Mouse (Mus musculus): ENCODE results near the gene Klhl20. TPM values are rescaled to one million over a fixed set of nuclear protein-coding genes. Genes with fewer than 3 reads are reported as not detected.
"Not testable (repeated sequence)": the region's sequence is repeated elsewhere in the genome, so short reads cannot be mapped to it uniquely, and the experiment has no call there.

The Klhl20 gene
- polyA plus RNA-seq (2015; fragmentation: Nextera tagmentation; extraction: Ambion mirVana): 11.4 and 12.0 TPM in 2 replicates

DNA sequence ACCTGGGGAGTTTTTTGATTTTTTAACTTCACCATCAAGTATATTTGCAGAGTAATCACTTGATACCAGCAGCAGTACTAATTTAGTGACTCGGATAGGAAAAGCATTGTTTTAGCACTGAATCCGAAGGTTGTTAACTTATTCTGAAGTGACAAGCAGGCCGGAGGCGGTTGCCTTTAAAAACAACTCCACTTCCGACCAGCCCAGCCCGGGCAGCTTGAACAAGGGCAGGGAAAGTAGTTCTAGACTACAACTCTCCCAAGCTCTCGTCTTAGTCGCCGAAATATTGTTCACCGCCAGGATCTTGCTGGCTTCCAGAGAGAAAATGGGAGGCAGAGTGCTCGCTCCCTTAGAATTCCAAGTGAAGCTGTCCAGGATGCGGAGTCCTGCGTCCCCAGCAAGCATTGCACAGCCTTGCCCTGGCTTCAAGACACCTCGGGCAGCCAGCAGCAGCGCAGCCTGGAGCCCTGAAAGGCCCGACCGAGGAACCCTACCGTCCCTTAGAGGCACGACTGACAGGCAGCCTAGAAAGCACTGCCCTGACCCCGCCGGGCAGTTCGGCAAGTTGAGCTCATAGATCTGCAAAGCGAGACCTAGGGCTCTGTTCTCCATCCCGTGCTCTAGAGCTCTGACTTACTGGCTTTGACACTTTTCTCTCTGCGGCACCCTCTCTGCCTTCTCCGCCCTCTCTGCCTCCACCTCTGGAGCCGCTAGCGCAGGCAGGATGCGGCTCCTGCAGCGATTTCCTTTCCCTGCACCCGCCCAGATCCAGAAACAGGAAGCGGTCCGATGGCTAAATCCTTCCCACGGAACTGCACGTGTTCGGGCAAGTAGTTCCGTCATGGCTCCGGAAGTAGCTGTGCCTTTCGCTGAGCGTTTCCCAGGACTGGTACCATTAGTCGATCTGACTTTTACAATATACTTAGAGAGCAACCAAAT, at the start of gene Klhl20:
Klhl20 (minus strand) TSS at position 786 of the 939 bp plus-strand sequence.
- Histone ChIP-seq H3K9ac (peak within 1 kb of the TSS; percentile 81), H3K9me3 (no peaks in the 10 kb centered on the region), H3K4me1 (replicated peaks) (no peaks in the 10 kb centered on the region), H3K36me3 (no peaks in the 10 kb centered on the region), H3K4me2 (replicated peaks) (peak within 1 kb of the TSS; percentile 67), H3K4me3 (replicated peaks) (peak within 1 kb of the TSS; percentile 73), H3K27ac (peak within 1 kb of the TSS; percentile 86), H3K27me3 (replicated peaks) (no peaks in the 10 kb centered on the region)
- ATAC-seq: peak; percentile 98
- WGBS: under 1% methylated on average over 41 of the region's 41 CpGs

DNA sequence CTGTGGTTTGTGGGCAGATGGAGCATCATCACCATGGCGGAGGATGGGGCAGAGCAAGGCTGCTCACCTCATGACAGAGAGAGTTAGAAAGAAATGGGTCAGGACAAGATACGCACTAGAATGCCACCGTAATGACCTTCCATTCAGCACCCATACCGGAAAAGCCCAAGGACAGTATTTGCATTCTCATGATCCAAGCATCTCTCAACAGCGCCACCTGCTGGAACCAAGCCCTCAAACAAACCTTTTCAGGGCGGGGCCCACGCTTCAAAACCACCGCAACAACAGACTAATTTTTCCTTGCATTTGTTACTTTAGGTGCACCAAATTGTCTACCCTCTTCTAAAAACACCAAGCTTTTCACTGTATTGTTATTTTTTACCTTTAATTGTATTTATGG, 49.4 kb upstream of the Klhl20 start:
- no peak overlapping the region for H3K9ac ChIP-seq
- no peak for ATAC-seq
- WGBS: 59% methylated on average over 8 of the region's 8 CpGs
- no peak overlapping the region for H3K27ac ChIP-seq
- H3K4me3 ChIP-seq (replicated peaks): no peak overlapping the region
- H3K4me1 ChIP-seq (replicated peaks): no peaks in the 10 kb centered on the region
- no peaks in the 10 kb centered on the region for H3K27me3 ChIP-seq (replicated peaks)
- no peaks in the 10 kb centered on the region for H3K9me3 ChIP-seq
- H3K36me3 ChIP-seq: no peaks in the 10 kb centered on the region
- no peak overlapping the region for H3K4me2 ChIP-seq (replicated peaks)

- no peak overlapping the region for H3K27ac ChIP-seq
- peak overlapping the region; percentile 92 for H3K4me2 ChIP-seq (replicated peaks)
- peak overlapping the region; percentile 53 for H3K4me3 ChIP-seq (replicated peaks)
- no peaks in the 10 kb centered on the region for H3K9me3 ChIP-seq
- peak overlapping the region; percentile 51 for H3K9ac ChIP-seq
- H3K36me3 ChIP-seq: no peaks in the 10 kb centered on the region
- ATAC-seq: peak; percentile 97
- WGBS: under 1% methylated on average over 40 of the region's 40 CpGs
- H3K27me3 ChIP-seq (replicated peaks): peaks cover 6% of the 10 kb centered on the region; the same call in 1 of the 2 replicates
- H3K4me1 ChIP-seq (replicated peaks): no peaks in the 10 kb centered on the region
Observed at GRCm38 (mm10) chr1:161170651-161171050, 39.3 kb upstream of the Klhl20 start.

GRCm38 (mm10) chr1:161160266-161160665, 29.0 kb upstream of the Klhl20 start:
- ATAC-seq: no peak
- H3K9me3 ChIP-seq: no peaks in the 10 kb centered on the region
- H3K27ac ChIP-seq: no peak overlapping the region
- no peaks in the 10 kb centered on the region for H3K36me3 ChIP-seq
- no peak overlapping the region for H3K4me3 ChIP-seq (replicated peaks)
- H3K4me1 ChIP-seq (replicated peaks): no peaks in the 10 kb centered on the region
- H3K27me3 ChIP-seq (replicated peaks): no peaks in the 10 kb centered on the region
- no peak overlapping the region for H3K9ac ChIP-seq
- 51% methylated on average over 4 of the region's 4 CpGs for WGBS
- no peak overlapping the region for H3K4me2 ChIP-seq (replicated peaks)

GRCm38 (mm10) chr1:161159214-161159613, 27.9 kb upstream of the Klhl20 start, which contains the start of gene Tex50:
Tex50 (minus strand) TSS chr1:161159314.
- Histone ChIP-seq H3K27ac (no peak within 1 kb of the TSS), H3K9me3 (no peaks in the 10 kb centered on the region), H3K4me1 (replicated peaks) (no peaks in the 10 kb centered on the region), H3K27me3 (replicated peaks) (no peaks in the 10 kb centered on the region), H3K36me3 (no peaks in the 10 kb centered on the region), H3K9ac (no peak within 1 kb of the TSS), H3K4me2 (replicated peaks) (no peak within 1 kb of the TSS), H3K4me3 (replicated peaks) (no peak within 1 kb of the TSS)
- WGBS: 82% methylated on average over 3 of the region's 3 CpGs
- ATAC-seq: no peak

- H3K9me3 ChIP-seq: no peaks in the 10 kb centered on the region
- H3K27ac ChIP-seq: no peak overlapping the region
- 86% methylated on average over 10 of the region's 10 CpGs for WGBS
- H3K4me3 ChIP-seq (replicated peaks): no peak overlapping the region
- H3K27me3 ChIP-seq (replicated peaks): no peaks in the 10 kb centered on the region
- no peak overlapping the region for H3K4me2 ChIP-seq (replicated peaks)
- H3K9ac ChIP-seq: no peak overlapping the region
- H3K4me1 ChIP-seq (replicated peaks): no peaks in the 10 kb centered on the region
- H3K36me3 ChIP-seq: no peaks in the 10 kb centered on the region
- ATAC-seq: no peak
Observed at GRCm38 (mm10) chr1:161156546-161156945, 25.2 kb upstream of the Klhl20 start.

GRCm38 (mm10) chr1:161151098-161151497, 19.8 kb upstream of the Klhl20 start:
- H3K4me1 ChIP-seq (replicated peaks): no peaks in the 10 kb centered on the region
- H3K36me3 ChIP-seq: no peaks in the 10 kb centered on the region
- H3K9me3 ChIP-seq: no peaks in the 10 kb centered on the region
- 74% methylated on average over 6 of the region's 6 CpGs for WGBS
- H3K4me2 ChIP-seq (replicated peaks): no peak overlapping the region
- H3K9ac ChIP-seq: no peak overlapping the region
- no peak overlapping the region for H3K4me3 ChIP-seq (replicated peaks)
- no peak for ATAC-seq
- H3K27ac ChIP-seq: no peak overlapping the region
- no peaks in the 10 kb centered on the region for H3K27me3 ChIP-seq (replicated peaks)

DNA sequence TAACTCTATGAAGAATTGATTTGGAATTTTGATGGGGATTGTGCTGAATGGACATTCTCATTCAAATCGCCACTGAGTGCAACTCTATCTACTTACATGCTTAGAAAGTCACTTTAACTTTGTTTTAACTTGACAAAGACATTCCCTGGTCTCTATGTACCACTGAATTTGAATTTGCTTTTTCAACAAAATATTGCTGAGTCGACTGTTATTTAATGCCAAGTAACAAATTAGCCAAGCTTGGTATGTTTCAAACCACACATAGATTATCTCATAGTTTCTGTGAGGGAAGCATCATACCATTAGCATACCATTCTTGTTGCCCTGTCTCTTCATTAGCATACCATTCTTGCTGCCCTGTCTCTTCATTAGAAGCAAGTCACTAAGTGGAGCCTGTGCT, 16.6 kb upstream of the Klhl20 start:
- no peaks in the 10 kb centered on the region for H3K9me3 ChIP-seq
- 78% methylated on average over 2 of the region's 2 CpGs for WGBS

DNA sequence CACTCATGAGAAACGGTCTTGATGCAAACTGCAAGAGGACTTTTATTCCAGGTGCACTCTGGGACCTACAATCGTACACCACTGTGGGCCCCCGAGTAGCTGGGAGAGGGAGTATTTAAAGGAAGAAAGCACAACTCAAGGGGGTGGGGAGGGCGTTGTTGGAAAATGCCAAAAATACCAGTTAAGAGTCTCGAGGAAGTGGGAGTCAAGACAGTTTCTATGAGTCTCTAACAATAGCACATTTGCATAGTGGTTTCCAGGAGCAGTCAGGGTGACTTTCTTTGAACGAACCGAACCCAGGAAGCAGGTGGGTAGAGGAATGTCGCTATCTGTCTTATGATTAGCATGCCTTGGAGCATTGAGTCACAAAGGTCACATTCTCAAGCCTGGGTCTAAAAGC, 14.3 kb upstream of the Klhl20 start:
- H3K9me3 ChIP-seq; H3K9ac ChIP-seq; H3K27me3 ChIP-seq (replicated peaks); H3K36me3 ChIP-seq; H3K4me3 ChIP-seq (replicated peaks); ATAC-seq; H3K27ac ChIP-seq; H3K4me2 ChIP-seq (replicated peaks); H3K4me1 ChIP-seq (replicated peaks): not testable (repeated sequence)
- WGBS: 79% methylated on average over 8 of the region's 8 CpGs

More for the DNA sequence above, 16.6 kb upstream of the Klhl20 start:
- H3K4me1 ChIP-seq (replicated peaks): no peaks in the 10 kb centered on the region
- no peaks in the 10 kb centered on the region for H3K36me3 ChIP-seq
- no peak overlapping the region for H3K4me3 ChIP-seq (replicated peaks)
- H3K27ac ChIP-seq: no peak overlapping the region
- ATAC-seq: no peak
- H3K9ac ChIP-seq: no peak overlapping the region
- H3K4me2 ChIP-seq (replicated peaks): no peak overlapping the region
- H3K27me3 ChIP-seq (replicated peaks): no peaks in the 10 kb centered on the region

- no peak overlapping the region for H3K4me3 ChIP-seq (replicated peaks)
- no peak for ATAC-seq
Observed at GRCm38 (mm10) chr1:161143216-161143615, 11.9 kb upstream of the Klhl20 start.

GRCm38 (mm10) chr1:161142531-161143159, 11.3 kb upstream of the Klhl20 start, which contains the start of gene Ankrd45:
Ankrd45 (plus strand) TSS chr1:161142691.
- Histone ChIP-seq H3K4me1 (replicated peaks) (0 out of 2 replicates have a peak, but pooled peaks cover 3% of the 10 kb centered on the region), H3K9ac (peak within 1 kb of the TSS; percentile 33; the same call in 1 of the 2 replicates), H3K9me3 (no peaks in the 10 kb centered on the region), H3K27me3 (replicated peaks) (no peaks in the 10 kb centered on the region), H3K36me3 (no peaks in the 10 kb centered on the region), H3K4me3 (replicated peaks) (peak within 1 kb of the TSS; percentile 37), H3K4me2 (replicated peaks) (peak within 1 kb of the TSS; percentile 81), H3K27ac (no peak within 1 kb of the TSS)
- WGBS: 5% methylated on average over 33 of the region's 33 CpGs
- peak; percentile 93 for ATAC-seq

More at GRCm38 (mm10) chr1:161143216-161143615, 11.9 kb upstream of the Klhl20 start:
- Histone ChIP-seq H3K9ac (no peak overlapping the region), H3K27ac (no peak overlapping the region), H3K9me3 (no peaks in the 10 kb centered on the region), H3K4me1 (replicated peaks) (0 out of 2 replicates have a peak, but pooled peaks cover 3% of the 10 kb centered on the region), H3K36me3 (no peaks in the 10 kb centered on the region), H3K27me3 (replicated peaks) (no peaks in the 10 kb centered on the region), H3K4me2 (replicated peaks) (no peak overlapping the region)
- WGBS: 90% methylated on average over 7 of the region's 7 CpGs

GRCm38 (mm10) chr1:161140026-161140762, 8.9 kb upstream of the Klhl20 start:
- 0 out of 2 replicates have a peak, but pooled peaks cover 3% of the 10 kb centered on the region for H3K4me1 ChIP-seq (replicated peaks)
- no peak overlapping the region for H3K27ac ChIP-seq
- no peaks in the 10 kb centered on the region for H3K9me3 ChIP-seq
- no peak overlapping the region for H3K4me3 ChIP-seq (replicated peaks)
- no peak overlapping the region for H3K4me2 ChIP-seq (replicated peaks)
- H3K36me3 ChIP-seq: no peaks in the 10 kb centered on the region
- no peak for ATAC-seq
- 78% methylated on average over 9 of the region's 9 CpGs for whole genome bisulfite sequencing
- H3K9ac ChIP-seq: no peak overlapping the region
- H3K27me3 ChIP-seq (replicated peaks): no peaks in the 10 kb centered on the region

Data from intestine, embryonic 15.5 days (tissue).